16 mouse cellular contexts compared by ENCODE assay signal in the genomic region with DNA sequence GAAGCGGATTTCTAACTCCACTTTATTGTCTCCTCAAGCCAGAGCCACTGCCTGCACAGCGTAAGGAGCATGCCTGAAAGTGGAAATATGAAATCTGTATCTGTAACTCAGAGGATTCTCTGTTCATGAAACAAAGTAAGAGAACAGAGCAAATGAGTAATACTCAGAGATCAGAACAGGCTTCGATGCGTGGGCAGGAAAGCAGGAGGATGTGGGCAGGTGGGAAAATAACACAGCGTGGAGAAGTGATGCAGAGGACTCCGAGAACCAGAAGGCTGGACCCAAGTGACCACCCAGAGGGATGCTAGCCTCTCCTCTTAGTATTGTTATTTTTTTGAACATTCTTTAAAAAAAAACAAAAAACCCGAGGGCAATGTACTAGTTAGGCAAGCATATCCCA.
DNase-seq lines count a peak whose midpoint lies in the region.
"Had no signal": no experiment of that assay in that cellular context is flagged by ENCODE, and none has a peak within 500 bp of the region (broad histone marks: within the 10 kb centered on the region; RNA-seq: fewer than 3 reads in every experiment).

No protein-coding gene starts in this region.

- intact Hi-C loops in left cerebral cortex, postnatal 36 days (cut with DNase I) = no loop called here

- DNase-seq in layer of hippocampus, adult 11-12 months (ENCODE audit: low spot score) = peak; percentile 44
- no peak for DNase-seq in layer of hippocampus, postnatal 14 days (ENCODE audit: low spot score in 2 of 2)
- peak; percentile 53 to 60 for DNase-seq in left cerebral cortex, adult 18-20 months (ENCODE audit: low spot score in 2 of 2)
- no peak for DNase-seq in left cerebral cortex, adult 11 months (ENCODE audit: low spot score)
- DNase-seq in right cerebral cortex, adult 2 months (ENCODE audit: low spot score in 2 of 2) = peak; percentile 57 to 64
- DNase-seq in right cerebral cortex, postnatal 14 days = no peak
- DNase-seq in left cerebral cortex, postnatal 36 days (ENCODE audit: low spot score in 2 of 2) = peak; percentile 38 to 56
- DNase-seq in cerebellum, adult 9-11 months = no peak
- DNase-seq: adrenal gland, adult 2 months; adrenal gland, postnatal 25 days; cerebellum, adult 2 months; cerebellum, postnatal 14 days; embryo, embryonic 11 days; gastrocnemius, postnatal 36 days; heart, adult 11 months; heart, postnatal 36 days had no signal

Comparison
In these comparisons a context has a peak if more than half of its experiments do, and no peak if none do; other contexts are left out.
1. DNase-seq: peak in layer of hippocampus, adult 11-12 months (single experiment), left cerebral cortex, adult 18-20 months (2 of 2), right cerebral cortex, adult 2 months (2 of 2) and left cerebral cortex, postnatal 36 days (2 of 2); none in layer of hippocampus, postnatal 14 days (0 of 2), left cerebral cortex, adult 11 months (single experiment), right cerebral cortex, postnatal 14 days (single experiment) and cerebellum, adult 9-11 months (single experiment).